Mouse (Mus musculus): ENCODE results near the gene Camsap2. TPM values are rescaled to one million over a fixed set of nuclear protein-coding genes. Genes with fewer than 3 reads are reported as not detected.

Gene Camsap2
- polyA plus RNA-seq, 1 experiment = 40.0 TPM

- no peak overlapping the region for H3K4me3 ChIP-seq (ENCODE audit: insufficient read depth, low read length)
- no peak overlapping the region for H3K27ac ChIP-seq (ENCODE audit: insufficient read depth, low read length)
- H3K4me1 ChIP-seq (ENCODE audit: control insufficient read depth, insufficient read depth, low read length) = no peaks in the 10 kb centered on the region
- TF ChIP-seq CTCF (IDR thresholded peaks at IDR 0.05; ENCODE audit: borderline replicate concordance, insufficient read depth, low read length) (no peak), POLR2A (IDR thresholded peaks at IDR 0.05; ENCODE audit: low read depth, low read length) (no peak)
Observed at GRCm38 (mm10) chr1:136249662-136250061, 96.2 kb downstream of the Camsap2 start.

GRCm38 (mm10) chr1:136247393-136247792, 98.5 kb downstream of the Camsap2 start:
- Histone ChIP-seq H3K4me1 (ENCODE audit: control insufficient read depth, insufficient read depth, low read length) (no peaks in the 10 kb centered on the region), H3K4me3 (ENCODE audit: insufficient read depth, low read length) (no peak overlapping the region), H3K27ac (ENCODE audit: insufficient read depth, low read length) (no peak overlapping the region)
- TF ChIP-seq CTCF (IDR thresholded peaks at IDR 0.05; ENCODE audit: borderline replicate concordance, insufficient read depth, low read length) (no peak), POLR2A (IDR thresholded peaks at IDR 0.05; ENCODE audit: low read depth, low read length) (no peak)

DNA sequence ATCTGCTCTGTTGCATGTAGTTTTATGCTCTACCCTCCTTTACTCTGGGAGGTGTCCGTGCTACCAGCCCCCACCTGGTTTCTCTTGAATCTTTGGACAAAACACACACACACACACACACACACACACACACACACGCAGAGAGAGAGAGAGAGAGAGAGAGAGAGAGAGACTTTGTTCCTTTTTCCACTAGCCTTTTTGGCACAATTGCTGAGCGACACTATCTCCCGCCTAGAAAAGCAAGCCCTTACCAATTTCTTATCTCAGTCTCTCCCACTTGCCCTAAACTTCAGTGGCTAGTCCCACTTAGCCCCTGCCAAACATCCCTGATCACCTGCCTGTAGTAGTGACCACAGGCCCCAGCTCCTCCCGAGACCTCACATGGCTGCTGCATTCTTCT, 101.4 kb downstream of the Camsap2 start:
- TF ChIP-seq POLR2A (IDR thresholded peaks at IDR 0.05; ENCODE audit: low read depth, low read length) (no peak), CTCF (IDR thresholded peaks at IDR 0.05; ENCODE audit: borderline replicate concordance, insufficient read depth, low read length) (no peak)

DNA sequence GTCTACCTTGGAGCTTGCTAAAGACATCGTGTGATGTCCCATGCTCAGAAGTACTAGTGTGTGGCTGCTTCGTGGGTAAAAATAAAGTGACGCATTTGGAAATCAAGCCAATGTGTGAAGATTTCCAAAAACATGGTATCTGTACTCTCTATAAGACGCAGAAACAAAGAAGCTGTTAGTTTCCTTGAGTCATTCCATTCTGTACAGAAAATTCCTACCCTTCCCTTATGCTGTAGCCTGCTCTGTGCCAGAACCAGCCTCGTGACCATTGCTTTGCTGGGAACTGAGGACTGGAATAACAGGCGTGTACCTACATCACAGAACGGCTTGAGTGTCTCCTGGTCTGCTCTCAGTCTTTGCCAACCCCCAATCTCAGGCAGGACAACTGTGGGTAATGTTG, 104.1 kb downstream of the Camsap2 start:
- H3K27ac ChIP-seq (ENCODE audit: insufficient read depth, low read length) = no peak overlapping the region
- no peaks in the 10 kb centered on the region for H3K4me1 ChIP-seq (ENCODE audit: control insufficient read depth, insufficient read depth, low read length)
- no peak overlapping the region for H3K4me3 ChIP-seq (ENCODE audit: insufficient read depth, low read length)
- TF ChIP-seq POLR2A (IDR thresholded peaks at IDR 0.05; ENCODE audit: low read depth, low read length) (no peak), CTCF (IDR thresholded peaks at IDR 0.05; ENCODE audit: borderline replicate concordance, insufficient read depth, low read length) (no peak)

More for the DNA sequence above, 101.4 kb downstream of the Camsap2 start:
- H3K4me3 ChIP-seq (ENCODE audit: insufficient read depth, low read length) = no peak overlapping the region
- H3K27ac ChIP-seq (ENCODE audit: insufficient read depth, low read length) = no peak overlapping the region
- no peaks in the 10 kb centered on the region for H3K4me1 ChIP-seq (ENCODE audit: control insufficient read depth, insufficient read depth, low read length)

GRCm38 (mm10) chr1:136238495-136238894, 107.4 kb downstream of the Camsap2 start:
- H3K27ac ChIP-seq (ENCODE audit: insufficient read depth, low read length) = no peak overlapping the region
- no peak overlapping the region for H3K4me3 ChIP-seq (ENCODE audit: insufficient read depth, low read length)
- H3K4me1 ChIP-seq (ENCODE audit: control insufficient read depth, insufficient read depth, low read length) = no peaks in the 10 kb centered on the region
- TF ChIP-seq POLR2A (IDR thresholded peaks at IDR 0.05; ENCODE audit: low read depth, low read length) = no peak
- no peak for TF ChIP-seq CTCF (IDR thresholded peaks at IDR 0.05; ENCODE audit: borderline replicate concordance, insufficient read depth, low read length)

GRCm38 (mm10) chr1:136234595-136235092, 111.3 kb downstream of the Camsap2 start:
- H3K4me1 ChIP-seq (ENCODE audit: control insufficient read depth, insufficient read depth, low read length) = peaks cover 9% of the 10 kb centered on the region; the same call in 1 of the 2 replicates
- H3K4me3 ChIP-seq (ENCODE audit: insufficient read depth, low read length) = peak overlapping the region; percentile 77
- H3K27ac ChIP-seq (ENCODE audit: insufficient read depth, low read length) = no peak overlapping the region
- peak; percentile 71; the same call in 1 of the 2 replicates for TF ChIP-seq CTCF (IDR thresholded peaks at IDR 0.05; ENCODE audit: borderline replicate concordance, insufficient read depth, low read length)
- no peak for TF ChIP-seq POLR2A (IDR thresholded peaks at IDR 0.05; ENCODE audit: low read depth, low read length)

DNA sequence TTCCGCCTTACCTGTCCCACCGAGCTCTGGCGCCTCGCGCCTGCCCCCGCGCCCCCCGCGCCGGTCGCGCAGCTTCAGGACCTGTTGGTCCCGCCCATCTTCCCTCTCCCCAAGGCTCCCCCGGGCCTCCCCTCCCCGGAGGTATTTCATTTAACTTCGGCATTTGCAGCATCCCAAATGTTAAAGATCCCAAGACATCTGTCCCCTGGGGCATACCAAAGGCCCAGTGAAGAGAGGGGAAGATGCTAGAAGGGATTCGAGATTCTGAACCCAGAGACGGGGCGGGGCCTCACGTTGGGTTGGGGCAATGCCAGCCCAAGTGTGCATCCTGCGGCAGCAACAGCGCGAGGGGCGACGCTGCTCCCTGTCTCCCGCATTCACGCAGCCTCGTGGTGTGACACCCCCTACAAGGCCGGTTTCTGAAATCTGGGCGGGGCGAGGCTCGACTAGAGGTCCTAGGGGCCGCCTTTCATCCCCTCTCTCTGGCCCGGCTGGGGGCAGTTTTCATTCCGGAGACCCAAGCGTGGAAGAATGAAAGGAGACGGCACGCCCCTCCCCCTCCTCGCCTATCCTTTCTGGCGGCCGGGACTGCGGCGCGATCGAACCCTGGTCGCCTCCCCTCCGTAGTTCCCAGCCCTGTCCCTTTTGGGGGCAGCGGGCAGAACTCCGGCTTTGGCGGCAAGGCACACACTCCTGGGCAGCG, 111.9 kb downstream of the Camsap2 start, which contains the start of gene Inava:
TSS of gene Inava (minus strand) at position 373 of the 703 bp plus-strand sequence.
- no peak for TF ChIP-seq CTCF (IDR thresholded peaks at IDR 0.05; ENCODE audit: borderline replicate concordance, insufficient read depth, low read length)
- TF ChIP-seq POLR2A (IDR thresholded peaks at IDR 0.05; ENCODE audit: low read depth, low read length) = 0 out of 2 replicates have a peak, but pooled peaks have one; percentile 37
- Histone ChIP-seq H3K27ac (ENCODE audit: insufficient read depth, low read length) (no peak within 1 kb of the TSS), H3K4me1 (ENCODE audit: control insufficient read depth, insufficient read depth, low read length) (peaks cover 12% of the 10 kb centered on the region; the same call in 1 of the 2 replicates), H3K4me3 (ENCODE audit: insufficient read depth, low read length) (peak within 1 kb of the TSS; percentile 77)

DNA sequence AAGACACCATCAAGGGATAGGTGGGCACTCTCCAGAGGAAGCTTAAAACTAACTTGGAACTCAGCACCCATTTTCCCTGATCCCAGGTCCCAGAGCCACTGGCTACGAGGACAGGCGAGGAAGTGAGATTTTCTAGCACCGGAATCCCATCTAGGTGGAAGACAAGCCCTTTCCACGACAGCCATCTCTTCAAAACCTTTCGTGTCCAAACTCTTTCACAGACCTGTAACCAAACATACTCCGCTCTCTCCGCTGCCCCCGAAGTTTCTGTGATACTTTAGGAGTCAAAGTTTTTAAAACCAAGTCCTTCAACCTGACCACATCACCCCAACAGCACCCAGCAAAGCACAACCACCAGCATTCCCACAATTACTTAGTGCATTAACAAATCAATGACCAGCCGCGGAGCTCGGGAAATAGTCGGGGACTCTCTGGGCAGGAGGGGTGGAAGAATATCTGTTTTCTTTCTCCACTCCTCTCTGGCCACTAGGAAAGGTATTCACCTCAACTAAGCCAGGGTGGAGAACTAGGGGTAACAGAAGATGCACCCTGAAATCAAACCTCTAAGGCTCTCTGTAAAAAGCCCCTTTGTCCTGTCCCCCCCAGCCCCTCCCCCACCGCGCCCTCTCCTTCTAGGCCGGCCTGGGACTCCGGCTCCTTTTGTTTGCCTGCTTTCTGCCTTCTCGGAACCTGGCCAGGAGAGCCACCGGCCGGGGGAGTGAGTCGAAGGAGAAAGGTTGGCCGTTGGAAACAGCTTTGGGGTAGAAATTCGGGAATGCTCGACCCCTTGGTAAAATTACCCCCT, 112.7 kb downstream of the Camsap2 start:
- no peak for TF ChIP-seq POLR2A (IDR thresholded peaks at IDR 0.05; ENCODE audit: low read depth, low read length)
- TF ChIP-seq CTCF (IDR thresholded peaks at IDR 0.05; ENCODE audit: borderline replicate concordance, insufficient read depth, low read length) = no peak
- Histone ChIP-seq H3K4me3 (ENCODE audit: insufficient read depth, low read length) (peak overlapping the region; percentile 77), H3K27ac (ENCODE audit: insufficient read depth, low read length) (no peak overlapping the region), H3K4me1 (ENCODE audit: control insufficient read depth, insufficient read depth, low read length) (peaks cover 17% of the 10 kb centered on the region)

DNA sequence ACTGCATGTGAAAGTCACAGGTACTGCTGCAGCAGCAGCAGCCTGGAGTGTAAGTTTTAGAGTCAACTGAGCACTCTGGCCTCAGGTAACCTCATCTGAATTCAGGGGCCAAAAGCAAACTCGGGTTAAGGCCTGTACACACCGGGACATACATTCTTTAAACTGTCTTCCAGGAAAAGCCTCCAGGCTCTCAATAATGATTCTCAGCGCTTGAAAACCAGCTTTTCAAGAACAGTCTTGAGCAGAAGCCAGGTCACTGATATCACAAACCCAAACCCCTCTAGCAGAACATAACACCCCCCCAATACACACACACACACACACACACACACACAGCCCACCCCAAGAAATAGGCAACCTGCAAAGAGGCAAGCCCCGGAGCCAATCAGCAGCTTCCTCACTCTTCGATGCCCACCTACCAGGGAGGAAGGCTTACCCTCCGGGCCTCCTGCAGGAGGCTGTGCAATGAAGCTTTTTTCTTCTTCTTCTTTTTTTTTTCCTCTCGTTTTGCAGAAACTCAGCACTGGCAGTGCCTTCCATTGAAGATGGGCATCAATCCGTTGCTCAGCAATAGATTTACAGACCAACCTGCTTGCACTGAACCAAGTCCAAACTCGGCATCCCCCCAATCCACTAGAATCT, 113.5 kb downstream of the Camsap2 start:
- Histone ChIP-seq H3K4me3 (ENCODE audit: insufficient read depth, low read length) (peak overlapping the region; percentile 77), H3K4me1 (ENCODE audit: control insufficient read depth, insufficient read depth, low read length) (peaks cover 21% of the 10 kb centered on the region), H3K27ac (ENCODE audit: insufficient read depth, low read length) (no peak overlapping the region)
- TF ChIP-seq POLR2A (IDR thresholded peaks at IDR 0.05; ENCODE audit: low read depth, low read length) (no peak), CTCF (IDR thresholded peaks at IDR 0.05; ENCODE audit: borderline replicate concordance, insufficient read depth, low read length) (no peak)

All from embryonic fibroblast, embryonic 13.5 days (primary cell).